ENCODE assay signal across 21 mouse cellular contexts in the genomic region with DNA sequence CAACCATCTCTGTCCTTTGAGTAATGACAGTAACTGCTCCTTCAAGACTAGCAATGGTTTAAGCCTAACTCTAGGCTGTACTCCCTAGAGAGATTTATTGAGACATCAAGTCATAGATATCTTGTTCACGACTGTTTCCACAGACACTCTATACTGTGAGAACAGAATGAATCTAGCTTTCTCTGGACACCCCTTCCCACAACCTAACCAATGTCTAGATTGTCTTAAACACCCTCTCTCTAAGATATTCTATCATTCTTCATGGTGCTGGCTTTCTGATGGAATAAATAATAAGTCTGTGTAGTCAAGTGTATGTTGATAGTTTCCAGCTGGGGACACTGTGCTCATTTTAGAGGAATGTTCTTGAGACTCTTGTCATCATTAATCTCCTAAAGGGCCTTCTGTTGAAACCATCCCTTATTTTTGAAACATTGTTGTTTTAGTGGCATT.
"Had no signal": no experiment of that assay in that cellular context is flagged by ENCODE, and none has a peak within 500 bp of the region (broad histone marks: within the 10 kb centered on the region; RNA-seq: fewer than 3 reads in every experiment).

No protein-coding gene starts in this region.

- H3K4me1 ChIP-seq: intestine, embryonic 15.5 days; limb, embryonic 10.5 days; limb, embryonic 13.5 days; liver, embryonic 13.5 days; megakaryocyte, embryonic 14.5 days; midbrain, embryonic 13.5 days; neural tube, embryonic 13.5 days; stomach, embryonic 15.5 days had no signal

- DNase-seq: kidney, adult 11 months; kidney, adult 8-10 months; kidney, postnatal 10 days; kidney, postnatal 4 days; liver; liver, embryonic 13.5 days; retina, postnatal 1 day; right cerebral cortex, postnatal 25 days; spleen, adult 18-20 months; thymus, postnatal 25 days had no signal

- H3K9ac ChIP-seq: intestine, embryonic 15.5 days; limb, embryonic 13.5 days; liver, embryonic 13.5 days; midbrain, embryonic 13.5 days; neural tube, embryonic 13.5 days; stomach, embryonic 15.5 days had no signal

- H3K27ac ChIP-seq: intestine, embryonic 15.5 days; limb, embryonic 10.5 days; limb, embryonic 13.5 days; liver, embryonic 13.5 days; midbrain, embryonic 10.5 days; midbrain, embryonic 13.5 days; neural tube, embryonic 13.5 days; stomach, embryonic 15.5 days had no signal

- ATAC-seq: hindbrain, embryonic 16.5 days; intestine, embryonic 15.5 days; midbrain, embryonic 13.5 days; midbrain, embryonic 16.5 days had no signal

- H3K9me3 ChIP-seq: intestine, embryonic 15.5 days; limb, embryonic 10.5 days; limb, embryonic 13.5 days; liver, embryonic 13.5 days; megakaryocyte, embryonic 14.5 days; midbrain, embryonic 10.5 days; midbrain, embryonic 13.5 days; neural tube, embryonic 13.5 days; stomach, embryonic 15.5 days had no signal

- H3K36me3 ChIP-seq: intestine, embryonic 15.5 days; limb, embryonic 10.5 days; limb, embryonic 13.5 days; liver, embryonic 13.5 days; midbrain, embryonic 10.5 days; midbrain, embryonic 13.5 days; neural tube, embryonic 13.5 days; stomach, embryonic 15.5 days had no signal

- H3K4me2 ChIP-seq: intestine, embryonic 15.5 days; limb, embryonic 13.5 days; liver, embryonic 13.5 days; midbrain, embryonic 13.5 days; neural tube, embryonic 13.5 days; stomach, embryonic 15.5 days had no signal

- H3K4me3 ChIP-seq: intestine, embryonic 15.5 days; limb, embryonic 10.5 days; limb, embryonic 13.5 days; liver, embryonic 13.5 days; megakaryocyte, embryonic 14.5 days; midbrain, embryonic 10.5 days; midbrain, embryonic 13.5 days; myocyte; neural tube, embryonic 13.5 days; stomach, embryonic 15.5 days had no signal

- H3K27me3 ChIP-seq: intestine, embryonic 15.5 days; limb, embryonic 13.5 days; liver, embryonic 13.5 days; megakaryocyte, embryonic 14.5 days; midbrain, embryonic 13.5 days; neural tube, embryonic 13.5 days; stomach, embryonic 15.5 days had no signal
